Mouse (Mus musculus): ENCODE data around the gene Kdm1b. TPM values are rescaled to one million over a fixed set of nuclear protein-coding genes. Genes with fewer than 3 reads are reported as not detected.

Gene Kdm1b
- polyA plus RNA-seq (2012; rRNA removed; ENCODE audit: low replicate concordance) = 7.9 and 10.7 TPM in 2 replicates

DNA sequence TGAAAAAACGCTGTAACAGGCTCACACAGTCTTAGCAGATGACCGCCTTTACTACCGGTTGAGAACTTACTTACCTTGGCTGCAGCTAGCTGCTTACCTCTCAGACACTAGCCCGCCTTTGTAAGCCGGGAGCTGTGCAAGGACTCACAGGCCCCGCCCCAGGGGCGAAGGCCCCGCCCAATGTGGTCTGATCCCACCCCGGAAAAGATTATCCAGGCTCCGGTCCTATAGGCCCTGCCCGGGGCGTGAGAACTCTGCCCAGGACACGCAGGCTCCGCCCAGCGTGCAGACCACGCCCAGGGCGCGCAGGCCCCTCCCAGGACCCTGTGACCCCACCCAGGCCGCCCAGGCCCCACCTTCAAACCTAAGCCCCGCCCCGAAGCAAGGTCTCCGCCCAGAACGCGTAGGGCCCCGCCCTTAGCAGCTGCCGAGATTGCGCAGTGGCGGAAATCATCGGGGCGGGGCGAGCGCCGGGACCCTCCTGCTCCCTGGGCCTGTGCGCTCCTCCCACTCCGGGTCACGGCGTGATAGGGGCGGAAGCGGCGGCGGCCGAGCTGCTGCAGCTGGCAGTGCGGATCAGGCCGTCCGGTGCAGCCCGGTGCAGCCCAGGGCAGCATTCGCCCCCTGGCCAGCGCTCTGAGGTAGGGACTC is at the start of gene Kdm1b:
Gene Kdm1b, plus strand, starts transcription at position 470 of the 651 bp plus-strand sequence.

DNA sequence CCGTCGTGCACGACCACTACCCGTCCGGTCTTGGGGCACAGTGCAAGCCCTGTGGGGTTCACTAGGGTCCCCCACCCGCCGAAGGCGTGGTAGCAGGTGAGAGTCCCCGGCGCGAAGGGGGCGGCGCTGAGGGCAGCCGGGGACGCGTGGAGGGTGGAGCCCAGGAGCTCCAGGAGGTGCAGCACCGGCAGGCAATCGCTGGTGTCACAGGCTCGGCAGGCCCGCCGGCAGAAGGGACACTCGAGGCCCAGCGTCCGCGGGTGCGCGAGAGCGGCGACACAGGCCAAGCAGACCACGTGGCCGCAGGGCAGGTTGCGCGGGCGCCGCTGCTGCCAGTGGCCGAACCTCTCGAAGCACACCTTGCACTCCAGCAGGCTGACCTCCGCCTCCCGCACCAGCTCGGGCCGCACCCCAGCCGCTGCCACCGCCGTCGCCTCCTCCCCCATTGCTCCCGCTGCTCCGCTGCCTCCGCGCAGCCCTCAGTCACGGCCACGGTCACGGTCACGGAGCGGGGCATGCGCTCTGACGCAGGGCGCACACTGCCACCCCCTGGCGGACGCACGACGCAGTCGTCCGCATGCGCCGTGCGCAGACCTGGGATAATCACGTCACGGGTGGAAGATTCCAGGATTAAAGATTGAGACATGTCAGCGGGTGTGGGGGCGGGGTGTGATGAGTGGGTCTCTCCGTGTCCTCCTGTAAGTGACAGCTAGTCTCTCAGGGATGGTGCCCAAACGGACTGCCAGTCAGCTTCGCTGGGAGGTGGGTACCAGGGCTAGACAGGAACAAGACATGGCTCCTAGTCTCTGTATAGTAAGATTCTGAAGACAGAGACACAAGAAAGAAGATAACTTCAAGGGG is 28.7 kb upstream of the Kdm1b start, which contains the start of gene Nhlrc1:
Gene Nhlrc1, minus strand, starts transcription at position 517 of the 861 bp plus-strand sequence.

DNA sequence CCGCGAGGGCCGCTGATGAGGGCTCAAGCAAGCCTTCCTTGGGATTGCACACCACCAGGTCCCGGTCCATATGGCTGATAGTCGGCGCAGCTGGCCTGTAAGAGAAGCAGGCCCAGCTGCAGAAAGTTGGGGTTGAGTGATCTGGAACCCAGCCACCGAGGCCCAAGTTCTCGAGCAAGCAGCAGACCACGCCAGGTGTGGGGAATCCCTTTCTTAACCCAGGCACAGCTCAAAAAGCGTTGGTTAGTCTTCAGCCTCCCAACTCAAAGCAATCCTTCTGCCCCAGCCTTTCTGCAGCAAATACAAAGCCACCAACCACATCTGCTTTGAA is 1.3 kb downstream of the Kdm1b start, which contains the start of gene Tpmt:
Gene Tpmt, minus strand, starts transcription at position 121 of the 331 bp plus-strand sequence.

DNA sequence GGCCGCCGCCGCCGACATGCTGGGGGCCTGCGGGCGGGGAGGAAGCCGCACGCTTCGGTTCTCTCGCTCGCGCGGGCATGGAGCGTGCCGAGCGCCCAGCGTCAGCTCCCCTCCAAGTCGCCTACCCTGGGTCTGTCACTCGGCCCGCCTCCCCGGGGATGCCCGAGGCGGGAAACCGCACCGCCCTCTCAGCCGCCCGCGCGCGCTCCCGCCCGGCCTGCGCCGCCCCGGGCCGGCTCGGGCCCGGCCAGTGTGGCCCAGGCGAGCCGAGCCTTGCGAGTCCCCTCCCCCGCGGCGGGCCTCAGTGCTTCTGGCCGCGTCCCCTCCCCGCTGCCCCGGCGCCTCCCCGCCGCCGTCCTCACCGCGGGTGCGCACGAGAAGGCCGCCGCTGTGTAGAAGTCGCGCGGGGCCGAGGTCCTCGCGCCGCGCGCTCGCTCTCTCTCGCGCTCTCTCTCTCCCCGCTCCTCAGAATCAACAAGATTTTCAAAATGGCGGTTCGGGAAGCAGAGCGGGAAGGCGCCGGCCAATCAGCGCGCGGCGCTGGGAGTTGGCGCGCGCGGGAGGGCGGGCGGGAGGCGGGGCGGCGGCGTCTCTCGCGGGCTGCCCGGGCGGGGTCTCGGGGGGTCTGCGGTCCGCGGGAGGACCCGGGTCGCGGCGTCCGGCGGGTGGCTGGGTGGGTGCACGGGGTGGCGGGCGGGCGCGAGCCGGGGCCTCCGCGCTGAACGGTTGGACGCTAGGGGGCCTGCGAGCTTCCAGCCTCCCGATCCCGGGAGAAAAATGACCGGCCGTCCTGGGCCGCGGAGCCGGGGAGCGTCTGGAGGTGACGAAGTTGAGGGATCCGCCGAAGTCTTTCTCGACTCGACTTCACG is 62.6 kb downstream of the Kdm1b start, which contains the start of gene Dek:
Gene Dek, minus strand, starts transcription at position 491 of the 869 bp plus-strand sequence.

DNA sequence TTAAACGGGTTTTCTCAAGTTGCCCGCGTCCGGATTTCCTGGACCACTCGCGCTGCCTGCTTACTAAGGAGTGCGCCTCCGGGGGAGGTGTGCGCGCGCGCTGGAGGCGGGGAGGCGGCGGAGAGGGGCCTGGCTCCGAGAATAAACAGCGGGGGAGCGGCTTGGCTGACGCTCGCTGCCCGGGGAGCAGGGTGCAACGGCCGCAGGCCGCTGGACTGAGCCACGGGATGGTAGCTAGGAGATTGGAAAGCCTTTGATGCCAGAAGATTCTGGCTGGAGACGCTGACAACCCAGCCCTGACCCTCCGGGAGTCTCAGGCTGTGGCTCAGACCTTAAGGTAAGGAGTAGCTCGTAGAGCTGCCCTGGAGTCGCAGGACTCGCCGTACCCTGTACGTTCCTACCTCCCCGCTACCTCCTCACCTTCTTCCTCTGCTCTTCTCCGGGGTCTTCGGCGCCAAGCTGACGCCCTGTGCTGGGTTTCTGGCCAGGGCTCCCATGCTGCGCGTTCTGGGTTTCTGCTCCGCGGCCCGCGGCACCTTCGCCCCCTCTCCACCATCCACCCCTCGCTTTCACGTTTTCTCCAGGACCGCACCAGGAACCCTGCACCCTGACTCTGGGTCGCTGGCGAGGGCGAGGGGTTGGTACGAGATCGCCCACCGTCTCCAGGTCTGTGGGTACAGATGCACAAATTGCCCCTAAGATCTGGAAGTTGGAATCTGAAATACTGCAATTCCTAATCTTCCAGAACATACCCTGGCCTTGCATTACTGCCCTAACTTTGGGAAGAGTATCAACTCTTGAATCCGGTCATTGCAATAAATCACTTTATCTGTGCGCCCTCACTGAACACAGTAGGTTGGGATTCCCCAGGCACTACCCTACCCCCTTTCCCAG is 79.5 kb downstream of the Kdm1b start, which contains the start of gene Rnf144b:
Gene Rnf144b, plus strand, starts transcription at position 120 of the 894 bp plus-strand sequence.

Other genes starting within 250 kb of the Kdm1b start
- 31.3 and 32.9 TPM in 2 replicates for gene Kif13a, start 113.6 kb upstream of the Kdm1b start, polyA plus RNA-seq (2012; rRNA removed; ENCODE audit: low replicate concordance)
- 2.9 and 4.1 TPM in 2 replicates for gene Nhlrc1, start 28.6 kb upstream of the Kdm1b start, polyA plus RNA-seq (2012; rRNA removed; ENCODE audit: low replicate concordance)
- gene Tpmt, start 1.2 kb downstream of the Kdm1b start, polyA plus RNA-seq (2012; rRNA removed; ENCODE audit: low replicate concordance) = 6.3 and 14.1 TPM in 2 replicates
- 5.2 and 15.5 TPM in 2 replicates for gene Dek, start 62.7 kb downstream of the Kdm1b start, polyA plus RNA-seq (2012; rRNA removed; ENCODE audit: low replicate concordance)
- gene Rnf144b, start 79.2 kb downstream of the Kdm1b start, polyA plus RNA-seq (2012; rRNA removed; ENCODE audit: low replicate concordance) = 12.0 and 18.4 TPM in 2 replicates

Measured in subcutaneous adipose tissue, adult 2 months (tissue).